Mouse (Mus musculus) G1E (cell line): ENCODE measurements at regions not wholly inside any gene's neighbourhood (a gene's known extent, or its start where the extent isn't known, plus 50 kb on each side); places are given as distances from the start of the nearest gene placed in this dataset.

Experiments
- ATAC-seq: 2 replicates; pipeline ENCODE4 v1.8.0; 2016; ENCODE audit warnings: mild to moderate bottlenecking; ENCODE audit not compliant: insufficient number of reproducible peaks, poor library complexity, low FRiP score, severe bottlenecking; ENCODE audit errors: extremely low read depth
- DNase-seq: peaks from one replicate; pipeline ENCODE4 v3.0.0; 2012; ENCODE audit warnings: low spot score
- H3K27me3 ChIP-seq: 2 replicates; pipeline ENCODE4 v1.6.1; 2012; ENCODE audit warnings: mild to moderate bottlenecking, low read length, inconsistent platforms; ENCODE audit not compliant: insufficient read depth
- H3K36me3 ChIP-seq: replicated peaks from 2 replicates; pipeline ENCODE3; 2012; ENCODE audit warnings: mild to moderate bottlenecking, inconsistent platforms
- H3K4me1 ChIP-seq: 2 replicates; pipeline ENCODE4 v1.6.1; 2012; ENCODE audit warnings: low read depth, low read length, inconsistent platforms, mixed read lengths; ENCODE audit not compliant: insufficient read depth
- H3K4me3 ChIP-seq: 2 replicates; pipeline ENCODE4 v1.5.1; 2012; ENCODE audit warnings: low read depth, mild to moderate bottlenecking, inconsistent platforms, low read length, moderate library complexity, mixed read lengths
- H3K9me3 ChIP-seq: replicated peaks from 2 replicates; pipeline ENCODE4 v1.6.1; 2012; ENCODE audit warnings: inconsistent platforms
- CTCF ChIP-seq: IDR thresholded peaks from 2 replicates; pipeline ENCODE4 v1.5.1; 2012; ENCODE audit warnings: low read depth, low read length, inconsistent platforms, mixed read lengths
- GATA1 ChIP-seq: IDR thresholded peaks from 2 replicates; pipeline ENCODE4 v1.6.1; 2012; ENCODE audit warnings: borderline replicate concordance, low read length, inconsistent platforms, mixed read lengths
- GATA2 ChIP-seq: IDR thresholded peaks from 2 replicates; pipeline ENCODE4 v1.6.1; 2012; ENCODE audit warnings: low read depth, low read length, inconsistent platforms, borderline replicate concordance
- POLR2AphosphoS5 ChIP-seq: IDR thresholded peaks from 2 replicates; pipeline ENCODE4 v1.6.1; 2012; ENCODE audit warnings: low read depth, low read length, inconsistent platforms; ENCODE audit not compliant: insufficient replicate concordance
- TAL1 ChIP-seq: conservative IDR thresholded peaks from 2 replicates; pipeline ENCODE4 v1.6.1; 2012; ENCODE audit warnings: low read depth, low read length, inconsistent platforms, mixed read lengths

DNA sequence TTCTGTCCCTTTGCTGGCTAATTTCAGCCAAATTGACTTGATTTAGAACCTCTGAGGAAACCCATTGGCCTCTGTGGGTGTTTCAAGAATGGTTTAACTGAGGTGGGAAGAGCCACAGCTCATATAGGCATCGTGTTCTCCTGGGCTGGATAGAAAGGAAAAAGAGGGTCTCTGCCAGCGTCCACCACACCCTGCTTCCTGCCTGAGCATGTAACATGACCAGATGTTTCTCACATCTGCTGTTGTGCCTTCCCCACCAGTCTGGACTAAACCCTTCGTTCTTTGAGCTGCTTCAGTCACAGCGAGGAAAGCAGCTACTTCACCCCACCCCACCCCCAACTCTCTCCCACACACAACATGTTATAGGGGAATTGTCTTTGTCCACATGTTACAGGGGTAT lies 366.3 kb upstream of the Trib2 start:
- Histone ChIP-seq H3K9me3 (no peaks in the 10 kb centered on the region), H3K36me3 (no peaks in the 10 kb centered on the region), H3K4me3 (no peak overlapping the region), H3K4me1 (no peaks in the 10 kb centered on the region), H3K27me3 (no peaks in the 10 kb centered on the region)
- TF ChIP-seq GATA2 (no peak), TAL1 (no peak), CTCF (no peak), GATA1 (no peak), POLR2AphosphoS5 (no peak)
- no peak for DNase-seq
- ATAC-seq = no peak

DNA sequence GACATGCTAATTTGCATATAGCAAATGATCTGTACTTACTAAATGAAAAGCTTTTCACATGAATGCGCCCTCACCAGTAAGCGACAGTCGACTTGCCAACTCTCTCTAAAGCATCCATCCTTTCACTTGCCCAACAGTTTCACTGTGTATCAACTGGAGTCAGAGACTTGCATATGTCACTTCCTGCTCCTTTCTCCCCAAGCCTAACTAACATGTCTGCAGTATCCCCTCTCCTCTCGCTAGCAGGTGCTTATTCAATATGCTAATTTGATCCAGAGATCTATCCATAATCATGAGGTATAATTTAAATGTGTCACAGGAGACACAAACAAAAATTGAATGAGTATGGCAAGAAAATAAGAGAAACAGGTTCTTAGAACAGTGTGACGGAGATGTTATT lies 364.9 kb upstream of the Trib2 start:
- no peak for DNase-seq
- TF ChIP-seq POLR2AphosphoS5 (no peak), GATA2 (no peak), GATA1 (no peak), CTCF (no peak), TAL1 (no peak)
- no peak for ATAC-seq
- no peaks in the 10 kb centered on the region for H3K9me3 ChIP-seq
- H3K36me3 ChIP-seq = no peaks in the 10 kb centered on the region
- H3K27me3 ChIP-seq = no peaks in the 10 kb centered on the region
- H3K4me1 ChIP-seq = no peaks in the 10 kb centered on the region
- no peak overlapping the region for H3K4me3 ChIP-seq

DNA sequence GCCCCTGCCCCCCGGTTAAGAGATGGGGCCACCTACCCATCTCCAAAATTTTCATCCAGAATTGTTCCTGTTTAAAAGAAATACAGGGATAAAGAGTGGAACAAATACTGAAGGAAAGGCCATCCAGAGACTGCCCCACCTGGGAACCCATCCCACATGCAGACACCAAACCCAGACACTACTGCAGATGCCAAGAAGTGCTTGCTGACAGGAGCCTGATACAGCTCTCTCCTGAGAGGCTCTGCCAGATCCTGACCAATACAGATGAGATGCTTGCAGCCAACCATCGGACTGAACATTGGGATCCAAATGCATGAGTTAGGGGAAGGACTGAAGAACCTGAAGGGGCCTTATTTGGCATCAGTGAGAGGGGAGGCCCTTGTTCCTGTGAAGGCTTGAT lies 363.2 kb upstream of the Trib2 start:
- no peak overlapping the region for H3K4me3 ChIP-seq
- no peaks in the 10 kb centered on the region for H3K27me3 ChIP-seq
- H3K4me1 ChIP-seq = no peaks in the 10 kb centered on the region
- TF ChIP-seq CTCF (no peak), GATA1 (no peak), GATA2 (no peak), TAL1 (no peak), POLR2AphosphoS5 (no peak)
- H3K36me3 ChIP-seq = no peaks in the 10 kb centered on the region
- DNase-seq = no peak
- ATAC-seq = no peak
- no peaks in the 10 kb centered on the region for H3K9me3 ChIP-seq

DNA sequence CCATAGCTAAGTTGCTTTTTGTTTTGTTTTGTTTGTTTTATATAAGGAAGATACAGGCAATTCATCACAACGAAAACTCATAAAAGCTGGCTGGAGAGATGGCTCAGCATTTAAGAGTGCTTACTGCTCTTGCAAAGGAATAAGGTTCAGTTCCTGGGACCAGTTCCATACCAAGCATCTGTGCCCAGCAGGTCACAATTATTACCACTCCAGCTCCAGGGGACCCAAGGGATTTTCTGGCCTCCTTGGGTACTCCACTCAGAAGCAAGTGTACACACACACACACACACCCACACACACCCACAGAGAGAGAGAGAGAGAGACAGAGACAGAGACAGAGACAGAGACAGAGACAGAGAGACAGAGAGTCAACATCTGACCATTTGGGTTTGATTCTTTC lies 359.6 kb upstream of the Trib2 start:
- Histone ChIP-seq H3K4me3 (no peak overlapping the region), H3K9me3 (no peaks in the 10 kb centered on the region), H3K36me3 (no peaks in the 10 kb centered on the region), H3K27me3 (no peaks in the 10 kb centered on the region), H3K4me1 (no peaks in the 10 kb centered on the region)
- no peak for DNase-seq
- no peak for ATAC-seq
- TF ChIP-seq CTCF (no peak), GATA1 (no peak), GATA2 (no peak), TAL1 (no peak), POLR2AphosphoS5 (no peak)

DNA sequence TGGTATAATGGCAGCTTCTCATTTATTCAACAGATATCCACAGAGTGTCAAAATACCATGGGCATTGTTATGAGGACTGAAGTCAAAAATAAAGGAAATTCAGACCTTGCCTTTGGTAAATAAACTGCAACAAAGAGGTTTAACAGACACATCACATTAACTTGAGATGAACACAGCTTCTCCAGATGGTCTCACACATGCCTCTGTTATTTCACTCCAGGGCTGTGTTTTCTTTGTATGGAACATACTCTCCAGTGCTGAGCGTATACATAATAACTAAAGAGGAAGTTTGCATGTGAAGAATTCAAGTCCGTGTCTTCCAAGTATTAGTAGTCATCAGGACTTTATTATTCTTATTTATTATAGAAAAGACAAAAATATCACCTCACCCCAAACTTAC lies 355.5 kb upstream of the Trib2 start:
- DNase-seq (no peak), ATAC-seq (no peak)
- Histone ChIP-seq H3K4me1 (no peaks in the 10 kb centered on the region), H3K4me3 (no peak overlapping the region), H3K27me3 (no peaks in the 10 kb centered on the region), H3K36me3 (no peaks in the 10 kb centered on the region), H3K9me3 (no peaks in the 10 kb centered on the region)
- TF ChIP-seq TAL1 (no peak), GATA2 (no peak), POLR2AphosphoS5 (no peak), CTCF (no peak), GATA1 (no peak)

DNA sequence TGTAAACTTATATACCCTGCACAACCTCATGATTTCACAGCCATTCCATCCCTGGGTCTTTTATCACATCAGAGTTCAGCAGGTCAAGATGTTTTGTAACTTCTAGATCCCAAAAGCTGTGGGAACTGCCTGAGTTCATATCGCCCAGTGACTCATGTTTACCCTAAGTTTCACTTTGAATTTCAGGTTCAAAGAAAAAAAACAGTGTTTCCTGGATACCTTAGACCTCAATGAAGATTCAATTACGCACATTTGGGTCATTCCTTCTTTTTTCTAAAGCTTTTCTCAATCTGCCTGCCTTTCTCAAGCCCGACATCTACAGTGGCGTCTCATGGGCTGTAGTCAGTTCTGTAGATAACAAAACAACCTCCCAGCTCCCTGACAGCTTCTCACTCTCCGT lies 354.9 kb upstream of the Trib2 start:
- no peak for TF ChIP-seq GATA1
- no peak for TF ChIP-seq TAL1
- no peak for TF ChIP-seq GATA2
- no peak for TF ChIP-seq POLR2AphosphoS5
- no peak for TF ChIP-seq CTCF
- no peaks in the 10 kb centered on the region for H3K27me3 ChIP-seq
- no peak overlapping the region for H3K4me3 ChIP-seq
- DNase-seq (no peak), ATAC-seq (no peak)
- no peaks in the 10 kb centered on the region for H3K9me3 ChIP-seq
- H3K4me1 ChIP-seq = no peaks in the 10 kb centered on the region
- H3K36me3 ChIP-seq = no peaks in the 10 kb centered on the region

DNA sequence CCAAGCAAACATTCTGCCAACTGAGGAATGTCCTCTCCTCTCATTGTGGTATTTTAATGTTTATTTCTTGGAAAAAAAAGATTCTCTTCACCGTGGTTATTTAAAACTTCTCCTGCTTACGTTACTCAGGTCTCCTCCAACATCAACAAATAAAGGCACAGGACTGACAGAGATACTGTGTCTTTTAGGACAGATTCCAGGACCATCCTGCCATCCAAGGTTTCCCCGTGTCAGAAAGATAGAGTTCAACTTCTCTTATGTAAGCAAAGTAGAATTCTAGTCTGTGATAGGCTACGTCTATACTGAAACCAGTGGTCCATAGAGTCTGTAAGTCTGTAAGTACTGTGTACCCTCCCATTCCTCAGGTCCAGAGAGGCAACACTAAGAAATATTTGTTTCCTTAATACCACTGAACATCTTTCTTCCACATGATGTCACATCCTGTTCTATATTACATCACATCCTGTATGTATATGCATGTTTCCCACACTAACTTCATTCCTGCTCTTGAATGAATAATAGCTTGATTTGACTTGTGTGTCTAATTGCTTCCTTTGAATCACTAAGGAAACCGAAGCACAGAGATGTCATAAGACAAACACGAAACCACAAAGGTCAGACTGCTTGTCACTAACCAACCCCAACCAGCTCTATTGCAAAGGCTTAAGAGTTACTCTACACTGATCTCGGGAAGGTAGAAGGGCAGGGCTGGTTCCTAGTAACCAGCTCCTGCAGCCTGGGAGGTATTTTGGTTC lies 353.2 kb upstream of the Trib2 start:
- H3K4me3 ChIP-seq = no peak overlapping the region
- no peak for TF ChIP-seq POLR2AphosphoS5
- TF ChIP-seq GATA1 = no peak
- TF ChIP-seq GATA2 = no peak
- no peak for TF ChIP-seq CTCF
- TF ChIP-seq TAL1 = no peak
- no peaks in the 10 kb centered on the region for H3K4me1 ChIP-seq
- no peaks in the 10 kb centered on the region for H3K36me3 ChIP-seq
- ATAC-seq = no peak
- no peaks in the 10 kb centered on the region for H3K27me3 ChIP-seq
- DNase-seq = no peak
- no peaks in the 10 kb centered on the region for H3K9me3 ChIP-seq
